Mouse (Mus musculus): ENCODE results near the gene D17H6S53E. TPM values are rescaled to one million over a fixed set of nuclear protein-coding genes. Genes with fewer than 3 reads are reported as not detected.
"Not testable (repeated sequence)": the region's sequence is repeated elsewhere in the genome, so short reads cannot be mapped to it uniquely, and the experiment has no call there.

Gene D17H6S53E
- total RNA-seq, 2 experiments from 2014 or later: 24.1 to 29.8 TPM

DNA sequence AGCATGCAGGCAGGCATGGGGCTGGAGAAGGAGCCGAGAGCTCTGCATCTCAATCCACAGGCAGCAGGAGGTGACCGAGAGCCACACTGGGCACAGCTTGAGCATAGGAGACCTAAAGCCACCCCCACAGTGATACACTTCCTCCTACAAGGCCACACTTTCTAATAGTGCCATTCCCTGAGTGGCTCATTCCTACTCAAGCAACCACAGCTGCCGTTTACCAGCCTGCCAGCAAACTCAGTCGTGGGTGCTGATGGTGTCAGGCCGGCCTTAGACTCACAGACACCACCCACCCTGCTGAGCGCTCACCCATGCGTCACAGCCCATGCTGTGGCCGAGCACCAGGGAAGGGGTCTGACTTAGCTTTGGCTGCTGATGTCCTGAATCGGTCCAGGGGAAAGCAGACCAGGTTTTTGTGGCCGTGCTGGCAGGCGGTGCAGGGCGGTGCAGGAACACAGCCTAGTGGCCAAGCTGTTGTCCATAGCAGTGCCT, 29.0 kb upstream of the D17H6S53E start:
- intact Hi-C loops (cut with DNase I): no loop called here
- peak; percentile 41 to 82 for DNase-seq (ENCODE audit: low spot score in 2 of 2)

DNA sequence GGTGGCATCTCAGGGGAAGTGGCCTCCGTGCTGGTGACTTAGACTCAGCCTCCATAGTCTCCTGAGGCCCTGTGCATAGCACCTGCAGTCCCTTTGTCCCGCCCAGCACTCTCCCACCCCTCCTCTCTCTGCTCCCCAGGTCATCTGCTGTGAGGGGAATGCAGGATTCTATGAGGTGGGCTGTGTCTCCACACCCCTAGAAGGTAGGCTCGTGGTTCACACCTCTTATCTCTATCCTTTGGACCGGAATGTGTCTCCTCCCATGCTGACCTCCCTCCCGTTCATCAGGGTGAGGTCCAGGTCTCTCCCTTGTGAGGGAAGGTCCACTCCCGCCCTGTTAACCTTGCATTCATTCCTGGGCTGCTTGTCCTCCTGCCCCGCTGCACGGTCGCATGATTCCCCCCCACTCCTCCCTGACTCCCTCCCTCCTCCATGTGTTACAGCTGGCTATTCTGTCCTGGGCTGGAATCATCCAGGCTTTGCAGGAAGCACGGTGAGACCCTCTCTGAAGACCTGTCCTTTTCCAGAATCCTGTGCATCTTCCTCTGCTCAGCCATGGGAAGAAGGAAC, 25.9 kb upstream of the D17H6S53E start:
- DNase-seq (ENCODE audit: low spot score in 2 of 2): no peak
- intact Hi-C loops (cut with DNase I): no loop called here

DNA sequence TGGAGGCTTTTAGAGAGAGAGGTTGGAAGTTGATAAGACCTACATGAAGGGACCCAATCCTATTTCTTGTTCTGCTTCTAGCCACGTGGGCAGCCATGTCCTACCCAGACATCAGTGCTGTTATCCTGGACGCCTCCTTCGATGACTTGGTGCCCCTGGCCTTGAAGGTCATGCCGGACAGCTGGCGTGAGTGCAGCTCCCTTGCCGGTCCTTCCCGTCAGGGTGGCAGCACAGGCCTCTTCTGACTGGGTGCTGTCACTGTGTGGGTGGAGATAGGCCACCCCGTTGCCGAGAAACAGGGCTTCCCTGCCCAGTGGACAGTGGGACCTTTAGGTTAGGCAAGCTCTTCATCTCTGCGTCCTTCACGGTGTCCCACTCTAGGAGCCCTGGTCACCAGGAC, 25.0 kb upstream of the D17H6S53E start:
- intact Hi-C loops (cut with DNase I): no loop called here
- no peak for DNase-seq (ENCODE audit: low spot score in 2 of 2)

DNA sequence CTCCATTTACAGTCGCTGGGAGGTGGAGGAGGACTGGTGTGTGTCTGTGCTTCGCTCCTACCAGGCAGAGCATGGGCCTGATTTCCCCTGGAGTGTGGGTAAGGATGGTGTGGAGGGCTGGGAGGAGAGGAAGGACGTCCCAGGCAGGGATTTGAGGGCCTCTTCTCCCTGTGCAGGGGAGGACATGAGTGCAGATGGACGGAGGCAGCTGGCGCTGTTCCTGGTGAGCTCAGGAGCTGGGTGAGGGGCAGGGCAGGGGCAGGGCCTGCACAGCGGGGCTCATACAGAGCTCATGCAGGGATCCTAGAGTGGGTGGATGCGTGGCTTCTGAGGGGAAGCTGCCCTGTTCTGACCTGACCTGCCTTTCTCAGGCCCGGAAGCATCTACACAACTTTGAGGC, 23.9 kb upstream of the D17H6S53E start:
- no peak for DNase-seq (ENCODE audit: low spot score in 2 of 2)
- intact Hi-C loops (cut with DNase I): no loop called here

DNA sequence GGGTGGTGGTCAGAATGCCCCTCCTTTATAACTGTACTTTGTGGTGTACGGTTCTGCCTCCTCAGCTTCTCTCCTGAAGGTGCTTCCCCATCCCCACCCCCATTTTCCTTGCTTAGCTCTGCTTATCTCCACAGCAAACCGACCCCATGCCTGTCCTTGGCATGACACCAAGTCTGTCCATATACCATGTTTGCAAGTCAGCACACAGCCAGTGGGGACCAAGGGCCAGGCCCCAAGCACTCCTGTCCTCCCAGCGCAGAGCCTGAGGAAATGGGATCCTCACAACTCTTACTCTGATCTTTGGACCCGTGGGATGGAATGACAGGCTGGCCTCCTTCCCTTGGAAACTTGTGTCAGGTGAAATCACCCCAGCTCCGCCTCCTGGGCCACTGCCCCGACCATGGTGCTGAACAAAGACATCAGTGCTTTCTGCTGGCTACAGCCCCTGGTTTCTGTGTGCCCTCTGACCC, 22.9 kb upstream of the D17H6S53E start:
- DNase-seq (ENCODE audit: low spot score in 2 of 2): no peak
- intact Hi-C loops (cut with DNase I): no loop called here

DNA sequence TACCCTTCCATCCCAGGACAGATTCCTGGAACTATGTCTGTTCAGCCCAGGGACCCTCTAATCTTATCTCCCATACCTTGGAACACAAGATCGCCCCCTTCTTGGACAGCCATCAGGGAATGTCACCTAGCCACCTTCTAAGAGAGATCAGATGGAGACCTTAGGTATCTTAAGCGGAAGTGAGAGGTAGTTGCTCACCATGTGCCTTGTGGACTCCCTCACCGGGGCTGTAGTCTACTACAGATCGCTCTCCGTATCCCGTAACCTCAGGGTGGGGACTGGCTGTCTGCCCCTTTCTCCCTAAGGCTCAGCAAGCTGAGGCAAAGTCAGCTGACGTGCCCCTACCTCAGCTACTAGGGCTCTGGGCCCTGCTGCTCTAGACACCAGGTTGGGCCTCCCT, 22.1 kb upstream of the D17H6S53E start:
- intact Hi-C loops (cut with DNase I): no loop called here
- no peak for DNase-seq (ENCODE audit: low spot score in 2 of 2)

DNA sequence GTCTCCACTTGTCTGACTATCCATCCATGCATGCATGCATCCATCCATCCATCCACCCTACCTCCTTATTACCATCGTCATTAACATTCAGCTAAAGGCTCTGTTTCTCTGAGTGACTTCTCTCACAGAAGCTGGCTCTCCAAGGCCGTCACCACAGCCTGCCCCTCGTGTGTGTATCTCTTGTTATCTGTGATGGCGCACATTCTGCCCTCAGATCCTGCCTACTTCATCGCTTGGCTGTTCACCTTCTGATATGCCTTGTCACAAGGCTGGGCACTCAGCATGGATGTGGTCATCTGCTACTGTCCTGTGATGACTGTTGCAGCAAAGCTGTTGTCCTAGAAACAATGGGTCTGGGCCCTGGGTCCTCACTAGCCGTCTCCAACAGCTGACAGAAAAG, 21.4 kb upstream of the D17H6S53E start:
- DNase-seq (ENCODE audit: low spot score in 2 of 2): no peak
- intact Hi-C loops (cut with DNase I): no loop called here

DNA sequence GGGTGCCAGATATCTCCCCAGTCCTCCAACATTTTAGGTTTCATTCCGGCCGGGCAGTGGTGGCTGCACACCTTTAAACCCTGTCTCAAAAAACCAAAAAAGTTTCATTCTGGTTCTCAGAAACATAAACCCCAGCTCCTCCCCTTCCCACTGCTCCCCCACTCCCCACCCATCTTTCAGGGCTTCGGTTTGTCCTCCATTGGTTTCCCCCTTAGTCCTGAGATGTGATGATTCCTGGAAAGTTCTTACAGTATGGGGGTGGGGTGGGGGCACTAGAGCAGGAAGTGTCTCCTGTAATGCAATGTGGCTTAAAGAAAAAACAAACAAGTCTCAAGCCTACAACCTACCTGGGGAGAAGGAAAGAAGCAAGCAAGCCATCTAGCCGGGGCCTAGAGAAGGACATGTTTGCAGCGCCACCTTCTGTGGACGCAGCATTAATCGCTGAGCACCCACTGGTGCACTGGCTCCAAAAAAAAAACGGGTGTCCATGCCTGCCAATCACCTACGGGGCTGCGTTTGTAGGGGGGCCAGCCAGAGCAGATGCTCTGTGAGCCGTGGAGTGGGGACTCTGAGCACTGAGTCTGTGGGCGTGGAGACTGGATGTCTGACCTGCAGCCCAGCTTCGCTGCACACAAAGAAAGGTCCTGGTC, 20.3 kb upstream of the D17H6S53E start:
- peak in 1 of 2 experiments; percentile 40 for DNase-seq (ENCODE audit: low spot score in 2 of 2)

DNA sequence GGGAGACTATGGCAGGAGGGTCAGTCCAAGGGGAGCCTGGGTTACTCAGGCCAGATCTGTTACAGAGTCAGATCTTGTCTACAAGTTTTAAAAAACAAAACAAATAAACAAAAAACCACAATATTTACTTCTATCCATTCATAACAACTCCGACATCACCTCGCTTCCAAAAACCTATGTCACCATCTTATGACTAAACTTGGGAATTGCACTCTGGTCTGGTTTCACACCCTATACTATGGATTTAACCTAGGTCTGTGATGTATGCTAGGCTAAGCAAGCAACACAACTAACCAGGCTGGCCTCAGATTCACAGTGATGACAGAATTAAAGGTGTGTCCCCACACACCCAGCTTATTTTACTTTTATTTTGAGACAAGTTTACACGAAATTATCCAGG, 19.7 kb upstream of the D17H6S53E start:
- intact Hi-C loops (cut with DNase I): loop anchor here (1.0 kb wide), 1 partner anchor 85 kb away; no protein-coding TSS in a partner anchor
- DNase-seq (ENCODE audit: low spot score in 2 of 2): no peak

More for the DNA sequence above, 20.3 kb upstream of the D17H6S53E start:
- intact Hi-C loops (cut with DNase I): loop anchor here (1.0 kb wide), 1 partner anchor 85 kb away; no protein-coding TSS in a partner anchor

DNA sequence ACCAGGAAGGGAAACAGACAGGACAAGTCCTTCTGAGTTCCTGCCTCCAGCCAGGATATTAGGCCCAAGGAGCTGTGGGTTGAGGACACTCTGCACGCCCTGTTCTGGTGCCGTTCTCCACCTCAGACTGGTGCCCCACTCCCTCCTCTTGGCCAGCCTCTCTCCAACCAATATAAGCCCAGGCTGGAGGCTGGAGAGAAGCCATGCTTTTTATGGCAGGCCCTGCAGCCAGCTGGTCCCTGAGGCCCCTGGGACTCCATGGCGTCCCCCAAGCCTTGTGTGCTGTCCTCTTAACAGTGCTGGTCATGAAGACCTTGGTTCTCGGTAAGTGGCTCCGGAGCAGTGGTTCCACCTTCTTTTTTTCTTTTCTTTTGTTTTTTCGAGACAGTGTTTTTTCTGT, 18.1 kb upstream of the D17H6S53E start, which contains the start of gene Ly6g5c:
Gene Ly6g5c (plus strand): TSS at position 183 of the 400 bp plus-strand sequence.
- DNase-seq (ENCODE audit: low spot score in 2 of 2): no peak
- intact Hi-C loops (cut with DNase I): no loop called here

DNA sequence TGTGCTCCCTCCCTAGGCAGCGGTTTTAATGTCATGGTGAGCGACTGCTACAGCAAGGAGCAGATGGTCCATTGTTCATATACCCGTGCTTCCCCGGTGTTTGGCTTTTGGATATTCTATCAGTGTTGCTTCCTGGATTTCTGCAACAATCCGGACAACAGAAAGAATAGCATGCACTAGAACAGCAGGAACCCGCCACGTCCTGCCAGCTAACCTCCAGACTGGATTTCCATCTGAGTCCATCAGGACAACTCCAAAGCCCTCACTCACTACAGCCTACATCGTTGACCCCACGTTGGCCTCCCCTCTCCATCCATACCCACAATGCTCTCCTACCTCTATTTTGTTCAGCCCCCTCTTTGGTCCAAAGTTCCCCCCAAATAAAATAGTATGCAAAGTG, 14.4 kb upstream of the D17H6S53E start:
- DNase-seq (ENCODE audit: low spot score in 2 of 2): no peak
- intact Hi-C loops (cut with DNase I): no loop called here

DNA sequence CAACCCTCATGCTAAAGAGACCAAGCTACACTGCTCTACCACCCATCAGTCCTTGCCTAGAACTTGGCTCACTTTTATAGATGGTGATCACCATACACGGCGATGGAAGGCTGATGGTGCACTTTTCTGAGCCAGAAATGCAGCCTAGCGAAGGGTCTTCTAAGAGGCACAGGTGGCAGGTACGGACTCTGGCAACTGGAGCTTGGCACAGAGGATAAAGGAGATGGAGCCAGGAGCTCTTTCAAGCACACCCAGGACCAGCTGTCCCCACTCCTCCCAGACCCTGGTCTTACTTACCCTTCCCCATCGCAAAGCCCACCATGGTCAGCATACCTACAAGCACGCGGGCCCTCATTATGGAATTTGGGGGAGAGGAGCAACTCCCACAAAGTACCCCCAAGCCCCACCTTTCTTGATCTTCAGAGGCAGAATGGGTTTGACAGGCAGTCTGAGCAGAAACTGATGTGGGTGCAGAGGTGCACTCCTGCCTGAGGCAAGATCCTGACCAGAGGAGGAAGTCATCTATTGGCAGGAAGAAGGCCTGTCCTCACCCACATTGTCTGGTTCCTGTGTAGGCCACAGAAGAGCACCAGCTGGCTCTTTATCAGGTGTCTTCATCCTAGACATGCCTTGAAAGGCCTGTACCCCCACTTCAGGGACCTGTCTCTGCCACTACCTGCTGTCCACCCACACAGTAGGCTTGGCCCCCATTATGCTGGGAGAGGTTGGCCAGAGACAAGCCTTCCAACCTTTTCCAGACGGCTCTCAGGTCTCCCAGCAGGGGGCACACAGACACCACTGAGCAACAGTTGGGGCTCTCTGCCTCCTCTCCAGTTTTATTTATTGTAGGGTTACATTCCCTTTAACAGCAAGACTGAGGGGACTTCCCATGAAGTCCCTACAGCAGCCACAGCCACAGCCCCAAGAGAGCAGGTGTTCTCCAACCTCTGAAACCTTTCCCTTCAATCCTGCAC, 10.8 kb upstream of the D17H6S53E start, which contains the start of gene Ly6g5b:
Gene Ly6g5b (minus strand): TSS at position 383 of the 974 bp plus-strand sequence.
- DNase-seq (ENCODE audit: low spot score in 2 of 2): no peak

DNA sequence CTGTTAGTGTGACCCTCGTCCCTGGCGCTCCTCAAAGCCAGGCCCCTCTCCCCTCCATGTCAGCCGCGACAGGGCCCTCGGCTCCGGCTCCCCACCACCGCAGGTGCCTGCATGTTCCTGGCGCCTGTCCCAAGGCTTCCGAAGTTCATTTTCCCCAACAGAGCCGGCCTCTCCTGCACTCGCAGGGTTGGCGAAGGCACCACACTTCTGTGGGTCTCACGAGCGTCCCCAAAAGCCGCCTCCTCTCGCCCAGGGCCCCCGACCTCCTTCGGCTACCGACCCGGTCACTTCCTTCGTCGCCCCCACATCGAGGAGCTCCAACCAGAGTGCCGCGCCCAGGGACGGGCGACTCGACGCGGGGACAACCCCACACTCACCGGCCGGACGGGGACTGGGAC, 5.4 kb upstream of the D17H6S53E start:
- DNase-seq (ENCODE audit: low spot score in 2 of 2): peak in 1 of 2 experiments; percentile 31
- intact Hi-C loops (cut with DNase I): loop anchor here (1.0 to 5.0 kb wide), 2 partner anchors 116 to 223 kb away; partner anchors contain the start of genes C2 and Ehmt2

More for the DNA sequence above, 10.8 kb upstream of the D17H6S53E start, which contains the start of gene Ly6g5b:
- intact Hi-C loops (cut with DNase I): no loop called here

DNA sequence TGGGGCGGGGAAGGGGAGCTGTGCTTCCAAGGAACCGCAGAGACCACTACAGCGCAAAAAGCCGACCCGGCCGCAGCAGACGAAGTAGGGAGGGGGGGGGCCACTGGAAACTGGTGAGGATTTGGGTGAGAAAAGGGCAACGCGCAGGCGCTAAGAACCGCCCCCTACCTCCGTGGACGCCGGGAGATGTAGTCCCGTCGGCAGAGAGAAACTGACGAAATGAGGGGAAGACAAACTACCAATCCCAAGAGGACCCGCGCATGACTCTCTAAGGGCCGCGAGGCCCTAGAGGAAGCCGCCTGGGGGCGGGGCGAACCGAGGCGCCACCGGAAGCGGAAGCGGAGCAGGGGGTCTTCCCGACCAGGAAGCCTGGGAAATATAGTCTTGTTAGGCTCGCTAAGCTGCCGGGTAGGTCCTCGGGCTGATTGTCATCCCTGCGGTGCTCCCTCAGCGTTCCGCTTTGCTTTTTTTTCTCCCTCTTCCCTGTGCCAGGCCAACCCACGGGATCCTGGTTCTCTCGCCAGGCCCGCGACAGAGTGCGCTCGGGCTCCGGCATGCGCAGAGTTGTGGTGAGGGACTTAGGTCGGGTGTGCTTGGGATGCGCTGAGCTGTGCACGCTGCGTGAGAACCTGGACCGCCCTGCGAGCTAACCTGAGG, 4.9 kb upstream of the D17H6S53E start, which contains the start of gene Gpank1:
Gene Gpank1 (plus strand): TSS at position 313 of the 657 bp plus-strand sequence.
- intact Hi-C loops (cut with DNase I): loop anchor here (1.0 to 5.0 kb wide), 2 partner anchors 115 to 224 kb away; partner anchors contain the start of genes C2 and Ehmt2
- DNase-seq (ENCODE audit: low spot score in 2 of 2): peak; percentile 97 to 100

DNA sequence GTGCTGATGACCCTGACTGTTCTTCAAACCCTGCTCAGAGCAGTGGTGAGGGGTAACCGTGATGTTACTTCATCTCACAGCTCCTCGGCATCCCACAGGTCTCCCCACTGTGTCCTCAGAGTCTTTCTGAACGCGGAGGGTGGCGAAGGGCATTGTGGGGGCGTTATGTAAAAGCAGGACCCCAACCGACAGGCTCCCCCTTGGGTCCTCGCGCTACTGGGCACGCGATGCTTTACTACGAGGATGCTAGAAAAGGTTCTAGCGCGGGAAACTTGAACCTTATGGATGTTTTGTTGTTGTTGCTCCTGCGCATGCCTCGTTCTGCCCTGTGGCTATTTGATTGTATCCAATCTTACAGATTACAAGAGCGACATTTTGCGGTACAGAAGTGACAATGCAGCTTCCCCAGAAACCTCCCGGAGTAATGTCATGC, 4.3 kb upstream of the D17H6S53E start, which contains the start of gene Csnk2b:
Gene Csnk2b (minus strand): TSS at position 183 of the 433 bp plus-strand sequence.
- peak; percentile 77 to 81 for DNase-seq (ENCODE audit: low spot score in 2 of 2)
- intact Hi-C loops (cut with DNase I): loop anchor here (1.0 to 5.0 kb wide), 2 partner anchors 114 to 225 kb away; partner anchors contain the start of genes C2 and Ehmt2

DNA sequence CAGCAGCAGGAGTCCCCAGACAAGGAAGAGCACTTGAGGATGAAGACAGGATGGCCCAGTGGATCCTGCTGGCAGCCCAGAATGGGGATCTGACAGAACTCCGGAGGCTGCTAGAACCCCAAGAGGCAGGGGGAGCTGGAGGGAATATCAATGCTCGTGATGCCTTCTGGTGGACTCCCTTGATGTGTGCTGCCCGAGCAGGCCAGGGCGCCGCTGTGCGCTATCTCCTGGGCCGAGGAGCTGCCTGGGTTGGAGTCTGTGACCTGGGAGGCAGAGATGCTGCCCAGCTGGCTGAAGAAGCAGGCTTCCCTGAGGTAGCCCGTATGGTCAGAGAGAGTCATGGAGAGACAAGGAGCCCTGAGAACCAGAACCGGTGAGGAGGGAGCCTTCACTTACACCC, 2.9 kb upstream of the D17H6S53E start:
- not testable (repeated sequence) for DNase-seq (ENCODE audit: low spot score in 2 of 2)
- intact Hi-C loops (cut with DNase I): loop anchor here (5.0 kb wide), 1 partner anchor 226 kb away; the partner anchor contains the start of genes C2 and Ehmt2

DNA sequence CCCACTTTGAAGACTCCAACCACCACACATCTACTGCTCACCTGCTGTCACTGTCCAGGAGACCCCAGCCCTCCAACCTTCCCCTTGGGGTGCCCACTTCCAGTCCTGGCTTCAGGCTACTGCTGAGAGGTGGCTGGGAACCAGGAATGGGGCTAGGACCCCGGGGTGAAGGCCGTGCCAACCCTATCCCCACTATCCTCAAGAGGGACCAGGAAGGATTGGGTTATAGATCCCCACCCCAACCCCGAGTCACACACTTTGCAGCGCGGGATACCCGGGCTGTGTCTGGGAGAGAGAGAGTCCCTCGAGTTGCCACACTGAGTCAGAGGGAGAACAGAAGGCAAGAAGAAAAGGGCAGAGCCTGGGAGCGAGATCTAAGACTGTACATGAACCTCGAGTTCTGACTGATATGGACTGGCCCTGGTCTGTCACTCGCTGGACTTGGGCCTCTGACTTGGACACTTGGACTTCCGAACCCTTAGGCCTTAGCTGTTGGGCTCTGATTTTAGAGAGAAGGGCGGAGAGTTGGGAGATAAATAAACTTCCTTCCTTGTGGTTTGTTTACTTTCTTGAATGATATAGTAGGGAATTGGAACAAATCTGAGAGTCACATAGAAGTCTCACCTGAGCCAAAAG, 1.8 kb upstream of the D17H6S53E start:
- not testable (repeated sequence) for DNase-seq (ENCODE audit: low spot score in 2 of 2)
- intact Hi-C loops (cut with DNase I): loop anchor here (5.0 kb wide), 1 partner anchor 227 kb away; the partner anchor contains the start of genes C2 and Ehmt2

DNA sequence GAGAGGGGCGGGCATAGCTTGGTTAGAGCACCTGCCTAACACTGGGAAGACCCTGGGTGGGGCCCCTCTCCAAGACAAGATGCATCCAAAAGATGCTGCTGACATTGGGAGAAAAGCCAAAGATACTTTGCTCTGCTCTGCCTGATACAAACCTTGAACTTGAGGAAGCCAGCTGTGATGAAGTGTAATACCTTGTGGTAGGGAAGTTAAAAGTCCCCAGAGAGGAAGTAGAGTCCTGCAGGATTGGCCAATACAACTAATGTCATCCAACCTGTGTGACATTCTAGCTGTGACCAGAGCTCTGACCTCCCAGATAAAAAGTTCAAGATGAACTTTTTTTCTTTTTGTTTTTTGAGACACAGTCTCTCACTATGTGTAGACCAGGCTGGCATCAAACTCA, 1.1 kb upstream of the D17H6S53E start:
- intact Hi-C loops (cut with DNase I): no loop called here
- DNase-seq (ENCODE audit: low spot score in 2 of 2): no peak
